Mouse (Mus musculus) neural tube, embryonic 10.5 days (tissue): ENCODE results near the gene Nf1.

Source experiments
- DNase-seq: peaks from one replicate; pipeline ENCODE4 v3.0.0-alpha.2; 2017; ENCODE audit warnings: low spot score; ENCODE audit errors: extremely low spot score

The Nf1 gene

DNA sequence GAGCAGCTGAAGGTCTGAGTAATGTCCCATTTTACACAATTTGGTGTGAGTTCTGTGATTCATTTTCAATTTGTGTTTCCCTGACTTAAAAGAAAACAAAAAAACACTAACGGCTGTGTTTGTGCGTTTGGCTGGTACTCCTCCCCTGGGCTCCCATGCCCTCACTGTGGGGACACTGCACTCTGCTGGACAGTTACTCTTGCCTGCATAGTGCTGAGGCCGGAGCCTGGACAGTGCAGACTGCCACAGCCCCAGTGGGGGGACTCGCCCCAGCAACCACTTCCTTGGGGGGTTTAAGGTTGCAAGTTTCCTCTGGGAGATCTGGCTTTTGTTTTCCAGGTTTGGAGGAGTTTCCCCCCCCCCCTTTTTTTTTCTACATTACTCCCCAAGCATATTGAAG lies 241.2 kb downstream of the Nf1 start:
- DNase-seq = no peak

DNA sequence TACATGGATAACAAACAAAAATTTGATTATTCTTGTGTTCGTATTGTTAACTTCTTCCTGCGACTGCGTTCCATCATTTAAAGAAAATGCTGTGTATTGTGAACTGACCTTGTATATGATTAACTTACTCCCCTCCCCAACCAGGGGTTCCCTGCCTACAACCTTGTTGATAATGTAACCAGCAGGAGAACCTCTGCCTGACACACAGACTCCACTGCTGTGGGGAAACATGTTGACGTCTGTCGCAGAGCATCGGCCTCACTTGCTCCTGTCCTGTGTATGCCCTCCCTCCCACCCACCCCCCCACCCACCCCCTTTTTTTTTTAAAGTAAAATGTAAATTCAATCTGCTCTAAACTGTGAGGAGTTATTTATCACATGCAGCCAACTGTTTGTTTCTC lies 241.8 kb downstream of the Nf1 start:
- no peak for DNase-seq

DNA sequence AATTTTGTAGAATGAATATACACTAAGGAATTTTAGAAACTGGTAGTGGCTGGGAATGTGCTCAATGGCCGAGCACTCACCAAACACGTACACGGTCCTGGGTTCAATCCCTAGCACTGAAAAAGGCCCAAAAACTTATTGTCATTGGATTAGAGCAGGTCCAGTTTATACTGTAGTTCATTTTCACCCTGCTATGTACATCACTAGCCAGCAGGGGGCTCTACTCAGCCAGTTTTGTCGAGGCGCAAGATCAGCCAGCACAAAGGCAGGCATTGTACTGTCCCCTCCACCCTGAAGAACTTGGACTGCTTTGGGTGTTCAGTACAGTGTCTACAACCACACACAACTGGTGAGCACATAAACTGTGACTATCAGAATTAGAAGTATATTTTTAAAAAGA lies 244.7 kb downstream of the Nf1 start:
- peak; percentile 75 for DNase-seq

DNA sequence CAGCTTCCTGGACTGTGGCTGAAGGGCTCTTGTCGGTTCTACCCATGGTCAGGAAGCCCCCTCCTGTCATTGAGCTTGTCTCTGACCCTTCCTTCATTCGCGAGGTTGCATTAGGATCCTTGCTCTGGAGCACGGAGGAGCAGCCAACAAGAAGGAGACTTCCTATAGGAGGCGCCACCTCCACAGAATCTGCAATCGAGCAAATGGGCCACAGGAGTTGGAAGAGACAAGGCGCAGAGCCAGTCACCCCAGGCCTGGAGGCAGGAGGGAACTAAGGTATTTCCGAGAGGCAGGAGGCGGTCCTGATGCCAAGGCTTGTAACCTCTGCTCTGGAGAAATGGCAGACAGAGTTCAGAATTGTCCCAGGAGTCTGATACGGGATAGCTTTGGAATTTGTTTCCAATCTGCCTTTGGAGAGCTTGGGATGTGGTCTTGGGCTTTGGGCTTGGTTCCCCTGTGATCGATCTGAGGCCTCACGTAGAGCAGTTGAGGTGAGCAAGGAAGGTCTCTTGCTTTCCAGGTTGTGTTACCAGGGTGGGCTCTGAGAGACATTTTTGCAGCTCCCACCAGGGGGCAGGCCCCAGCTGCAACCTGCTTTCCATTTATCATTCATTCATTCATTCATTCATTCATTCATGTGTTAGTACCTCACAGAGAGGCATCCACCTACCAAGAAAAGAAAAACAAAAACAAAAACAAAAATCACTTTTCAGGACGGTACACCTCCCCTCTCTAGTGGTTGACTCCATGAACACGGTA lies 250.0 kb downstream of the Nf1 start:
- no peak for DNase-seq

DNA sequence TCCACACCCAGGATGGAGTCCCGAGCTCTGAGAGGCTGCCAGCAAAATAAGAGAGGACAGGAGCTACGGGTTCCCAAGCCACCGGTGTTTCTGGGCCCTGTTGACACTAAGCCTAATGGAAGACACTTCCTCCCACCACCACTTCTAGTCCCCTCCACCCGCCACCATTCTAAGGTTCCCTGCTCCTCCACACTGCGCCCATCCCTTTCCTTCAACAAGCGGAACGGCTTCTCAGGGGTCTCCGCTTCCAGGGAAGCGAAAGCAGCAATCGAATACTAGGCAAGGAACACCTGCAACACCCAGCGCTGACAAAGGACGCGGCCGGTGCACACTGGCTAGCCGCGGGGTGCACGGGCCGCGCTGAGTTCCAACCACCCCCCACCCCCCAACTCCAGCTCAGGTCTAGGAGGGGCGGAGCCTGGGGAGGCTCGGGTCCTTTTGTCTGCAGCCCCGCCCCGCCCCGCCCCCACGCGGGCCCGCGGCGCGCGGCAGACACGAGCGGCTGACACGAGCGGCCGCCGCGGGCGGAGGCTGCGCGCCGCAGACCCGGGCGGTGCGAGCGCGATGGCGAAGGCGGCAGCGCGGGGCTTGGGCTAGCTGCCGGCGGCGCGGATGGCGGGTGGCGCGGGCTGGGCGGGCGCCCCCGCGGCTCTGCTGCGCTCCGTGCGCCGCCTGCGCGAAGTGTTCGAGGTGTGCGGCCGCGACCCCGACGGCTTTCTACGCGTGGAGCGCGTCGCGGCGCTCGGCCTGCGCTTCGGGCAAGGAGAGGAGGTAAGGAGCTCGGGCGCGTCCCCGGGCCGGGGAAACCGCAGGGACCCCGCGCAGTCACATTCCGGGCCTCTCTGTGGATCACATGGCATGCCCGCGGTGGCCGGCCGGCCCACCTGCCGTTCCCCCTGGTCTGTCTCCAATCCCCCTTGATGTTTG lies 251.4 kb downstream of the Nf1 start, which contains the start of gene Rab11fip4:
Rab11fip4 (plus strand) TSS at position 549 of the 927 bp plus-strand sequence.
- DNase-seq = peak; percentile 61

DNA sequence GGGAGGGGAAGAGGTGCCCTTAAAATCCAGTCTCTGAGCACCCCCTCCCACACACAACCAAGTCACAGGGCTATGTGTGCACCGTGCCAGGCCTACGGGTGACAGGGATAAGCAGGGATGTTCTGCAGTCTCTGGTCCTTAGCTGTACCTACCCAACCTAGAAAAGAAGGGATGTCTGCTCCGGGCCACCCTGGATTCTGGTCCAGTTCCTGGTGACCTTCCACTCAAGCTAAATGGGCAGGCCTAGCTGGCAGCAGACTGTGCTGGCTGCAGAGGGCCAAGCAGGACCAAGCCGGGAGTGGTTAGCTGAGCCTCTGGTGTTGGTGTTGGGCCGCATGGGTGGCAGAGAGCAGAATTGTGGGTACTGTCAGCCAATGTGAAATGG lies 252.1 kb downstream of the Nf1 start:
- peak; percentile 47 for DNase-seq

DNA sequence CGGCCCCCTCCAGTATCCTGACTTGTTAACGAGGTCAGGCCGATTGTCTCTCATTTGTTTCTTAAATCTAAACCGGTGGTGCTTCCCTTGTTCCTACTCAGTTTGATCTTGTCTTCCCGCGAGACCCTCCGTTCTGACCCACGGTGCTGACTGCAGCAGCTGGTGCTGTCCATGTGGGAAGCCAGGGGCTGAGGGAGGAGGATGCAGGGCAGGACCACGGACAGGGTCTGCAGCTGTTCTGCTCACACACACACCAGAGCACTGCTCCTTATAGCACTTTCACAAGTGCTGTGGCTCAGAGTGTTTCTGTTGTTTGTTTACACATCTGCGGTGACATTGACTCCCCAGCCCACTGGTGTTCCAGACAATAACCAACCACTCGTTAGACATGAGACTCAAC lies 254.0 kb downstream of the Nf1 start:
- peak; percentile 52 for DNase-seq

DNA sequence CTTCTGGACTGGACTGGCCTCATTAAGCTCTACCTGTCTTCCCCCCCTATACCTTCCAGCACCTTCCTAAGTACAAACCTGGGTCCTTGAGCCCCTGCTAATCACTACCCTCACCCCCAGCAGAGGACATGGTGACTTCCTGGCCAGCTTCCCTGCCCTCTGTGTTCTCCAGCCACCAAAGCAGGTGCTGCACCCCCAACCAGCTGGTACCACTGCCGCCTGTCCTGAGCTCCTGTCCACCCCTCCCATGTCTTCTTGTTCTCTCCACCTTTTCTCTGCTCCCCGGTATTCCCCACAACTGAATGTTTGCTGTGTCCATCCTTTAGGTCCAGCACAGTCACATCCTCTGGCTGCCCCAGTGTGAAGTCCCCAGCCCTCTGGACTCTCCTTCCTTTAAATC lies 271.0 kb downstream of the Nf1 start:
- DNase-seq = no peak

DNA sequence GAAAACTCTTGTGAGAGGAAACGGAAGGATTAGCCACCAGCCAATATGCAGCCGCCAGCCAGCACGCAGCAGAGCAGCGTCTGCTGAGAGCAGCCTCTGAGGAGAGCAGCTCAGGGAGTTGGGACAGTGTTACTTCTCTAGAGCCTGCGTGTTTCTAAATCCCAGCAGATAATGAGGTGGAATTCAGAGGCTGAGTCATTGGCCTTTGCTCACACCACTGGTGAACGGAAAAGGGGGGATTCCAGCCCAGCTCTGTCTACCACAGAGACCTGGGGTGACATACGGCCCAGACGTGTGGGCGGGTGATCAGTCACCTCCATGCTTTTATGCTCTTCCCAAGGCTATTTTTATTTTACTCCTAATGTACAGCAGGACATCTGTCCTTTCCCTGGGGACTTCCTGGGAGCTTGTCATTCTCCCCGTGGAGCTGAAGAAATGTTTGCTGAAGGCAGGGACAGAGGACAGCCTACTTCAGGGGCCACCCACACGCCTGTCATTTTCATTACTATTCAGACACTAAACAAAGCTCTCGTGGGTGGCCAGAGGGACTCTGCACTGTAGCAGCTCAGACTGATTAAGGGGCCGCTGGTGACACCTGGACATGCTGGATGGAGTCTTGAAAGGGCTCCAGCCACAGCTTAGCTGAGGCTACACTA lies 271.6 kb downstream of the Nf1 start:
- no peak for DNase-seq

DNA sequence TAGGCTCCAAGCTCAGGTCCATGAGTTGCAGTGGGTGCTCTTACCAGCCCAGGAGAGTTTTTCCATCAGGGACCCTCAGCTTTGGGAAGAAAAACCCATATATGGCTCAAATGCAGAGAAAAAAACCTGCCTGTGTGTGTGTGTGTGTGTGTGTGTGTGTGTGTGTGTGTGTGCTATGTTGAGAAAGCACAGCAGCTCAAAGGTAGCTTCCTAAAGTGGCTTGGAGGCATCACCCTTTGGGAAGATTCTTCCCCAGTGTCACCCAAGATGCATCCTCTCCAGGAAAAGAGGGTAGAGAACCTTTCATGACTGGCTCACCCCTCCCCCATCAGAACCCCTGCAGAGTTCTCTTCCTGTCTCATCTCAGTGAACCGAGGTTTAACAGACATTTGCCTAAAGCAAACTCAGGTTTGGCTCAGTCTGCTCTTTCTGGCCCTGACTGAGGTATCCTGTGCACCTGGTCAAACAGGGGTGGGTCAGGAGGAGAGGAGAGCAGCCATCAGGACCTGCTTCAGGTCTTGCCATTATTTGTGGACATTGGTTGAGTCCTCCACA lies 272.6 kb downstream of the Nf1 start:
- no peak for DNase-seq

DNA sequence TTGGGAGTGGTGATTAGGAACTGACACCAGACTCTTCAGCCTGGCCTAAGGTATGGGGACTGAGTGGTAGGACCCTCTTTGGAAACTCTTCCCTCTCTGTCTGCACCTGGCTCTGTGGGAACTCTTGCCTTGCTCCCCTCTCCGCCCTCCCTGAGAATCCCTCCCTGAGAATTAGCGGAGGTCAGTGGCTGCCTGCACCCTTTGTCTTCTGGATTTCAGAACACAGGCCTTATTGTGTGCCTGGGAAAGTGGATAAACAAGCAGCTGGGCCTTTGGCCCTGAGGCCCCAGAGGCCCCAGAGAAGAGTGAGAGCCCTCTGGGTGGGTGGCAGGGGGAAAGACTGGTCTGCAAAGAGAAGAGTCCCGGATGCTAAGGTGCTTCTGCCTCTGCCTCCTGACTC lies 273.6 kb downstream of the Nf1 start:
- DNase-seq = no peak

DNA sequence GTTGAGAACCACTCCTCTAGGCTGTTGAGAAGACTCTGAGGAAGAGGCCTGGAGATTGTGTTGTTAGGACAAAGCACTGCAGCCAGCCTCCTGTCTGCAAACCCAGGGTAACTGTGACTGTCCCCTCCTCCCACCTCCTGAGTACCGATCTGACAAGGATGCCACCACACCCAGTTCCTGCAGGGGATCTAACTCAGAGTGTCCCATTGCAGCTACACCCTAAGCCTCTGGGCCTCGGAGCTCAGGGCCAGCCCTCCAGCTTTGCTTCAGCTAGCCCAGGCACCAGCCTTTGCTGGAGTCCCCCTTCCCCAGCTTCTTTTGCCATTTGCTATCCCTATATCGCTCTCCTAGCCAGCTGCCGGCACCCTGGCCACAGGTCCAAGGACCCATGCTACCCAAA lies 274.2 kb downstream of the Nf1 start:
- no peak for DNase-seq

DNA sequence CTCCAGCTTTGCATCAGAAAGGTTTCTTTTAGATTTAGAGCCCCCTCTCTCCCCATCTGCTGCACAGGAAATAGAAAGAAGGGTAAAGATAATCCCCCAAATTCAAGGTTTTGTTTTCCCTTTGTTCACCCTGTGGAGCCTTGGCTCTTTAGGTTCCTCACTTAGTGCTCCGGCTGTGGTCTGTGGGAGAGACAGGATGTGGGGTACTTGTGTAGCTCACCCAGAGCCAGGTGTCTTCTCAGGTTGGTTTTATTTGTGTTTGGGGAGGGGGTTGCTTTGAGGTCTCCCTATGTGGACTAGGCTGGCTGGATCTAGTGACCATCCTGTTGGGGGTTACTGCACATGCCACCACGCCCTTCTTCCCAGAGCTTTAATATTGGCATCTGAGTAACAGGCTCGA lies 275.4 kb downstream of the Nf1 start:
- no peak for DNase-seq

DNA sequence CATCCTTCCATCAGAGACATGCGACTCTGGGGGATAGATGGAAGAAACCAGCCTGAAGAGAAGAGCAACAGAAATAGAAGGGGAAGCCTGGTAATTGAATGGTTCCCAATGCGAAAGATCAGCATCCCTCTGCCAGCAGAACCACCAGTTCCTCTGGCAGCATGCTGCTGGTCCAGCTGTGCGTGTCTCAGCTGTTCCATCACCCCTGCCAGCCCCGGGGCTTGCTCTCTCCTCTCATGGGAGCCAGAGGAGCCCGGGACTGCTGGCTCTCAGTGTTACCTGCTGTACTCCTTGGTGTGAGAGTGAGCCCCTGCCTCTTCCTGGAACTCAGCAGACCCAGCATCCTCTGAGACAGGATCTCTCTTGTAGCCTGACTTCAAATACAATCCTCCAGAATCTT lies 276.4 kb downstream of the Nf1 start:
- DNase-seq = no peak

DNA sequence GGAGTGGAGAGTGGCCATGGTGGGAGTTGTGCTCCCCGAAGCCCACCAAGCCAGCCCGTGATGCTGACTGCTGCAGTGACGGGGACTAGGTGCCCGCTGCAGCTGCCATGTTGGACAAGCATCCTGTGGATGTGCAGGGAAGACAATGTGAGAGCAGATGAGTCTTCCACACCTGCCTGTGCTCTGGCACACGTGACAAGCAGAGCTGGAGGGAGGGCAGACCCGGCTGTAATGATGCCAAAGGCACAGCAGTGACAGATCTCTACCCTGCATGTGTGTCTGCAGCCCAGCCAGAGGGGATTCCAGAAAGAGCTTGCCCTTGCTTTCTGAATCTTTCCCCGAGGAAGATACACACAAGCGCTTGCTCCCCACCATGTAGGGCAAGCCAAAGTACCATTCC lies 278.5 kb downstream of the Nf1 start:
- no peak for DNase-seq

DNA sequence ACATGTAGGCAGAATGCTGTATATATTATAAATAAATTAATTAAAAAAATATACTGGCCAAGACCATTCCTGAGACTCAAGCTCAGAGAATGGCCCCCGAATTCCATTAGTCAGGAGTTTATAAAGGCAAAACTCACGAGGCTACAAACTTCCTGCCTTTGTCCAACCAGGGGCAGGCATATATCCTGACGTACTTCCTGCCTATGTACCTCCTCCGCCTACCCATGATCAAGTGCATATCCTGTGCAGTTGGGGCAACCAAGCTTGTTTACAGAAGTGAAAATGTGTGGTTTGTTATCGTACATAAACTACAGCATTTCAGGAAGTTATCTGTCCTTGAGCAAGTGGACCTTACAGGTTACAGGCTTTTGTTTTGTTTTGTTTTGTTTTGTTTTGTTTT lies 283.5 kb downstream of the Nf1 start:
- no peak for DNase-seq

DNA sequence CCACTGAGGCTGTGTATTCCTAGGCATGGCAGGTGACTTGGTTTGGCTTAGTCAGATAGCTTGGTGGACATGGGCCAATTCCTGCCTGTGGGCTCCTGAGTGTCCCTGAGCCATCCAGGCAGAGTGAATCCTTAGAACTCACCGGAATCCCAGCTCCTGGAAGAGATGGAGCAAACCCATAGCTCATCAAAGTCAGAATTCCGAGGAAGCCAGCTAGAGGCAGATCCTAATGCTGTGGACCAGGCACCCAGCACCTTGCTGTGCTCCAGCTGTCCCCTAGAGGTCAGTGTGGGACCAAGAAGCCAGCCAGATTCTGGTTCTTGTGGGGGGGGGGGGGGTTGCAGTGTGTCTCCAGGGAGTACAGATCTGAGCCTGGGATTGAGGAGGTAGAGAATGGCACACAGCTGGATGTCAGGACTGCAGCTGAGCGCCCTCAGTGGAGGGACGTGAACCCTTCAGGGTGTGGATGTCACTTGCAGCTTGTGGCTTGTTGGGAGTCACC lies 285.4 kb downstream of the Nf1 start:
- peak; percentile 67 for DNase-seq

DNA sequence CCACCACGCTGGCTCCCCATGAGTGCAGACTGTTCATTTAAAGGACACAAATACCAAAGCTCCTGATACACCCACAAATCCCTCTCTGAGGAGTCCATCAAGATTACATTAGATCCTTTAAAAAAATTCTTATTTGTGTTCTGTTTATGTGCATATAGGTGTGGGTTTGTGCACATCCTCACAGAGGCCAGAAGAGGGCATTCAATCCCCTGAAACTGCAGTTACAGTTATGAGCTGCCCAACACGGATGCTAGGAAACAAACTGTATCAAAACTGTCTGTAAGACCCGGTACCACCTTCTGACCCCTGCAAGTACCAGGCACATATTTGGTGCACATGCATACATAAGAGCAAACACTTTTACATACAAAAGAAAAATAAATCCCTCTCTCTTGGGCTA lies 289.2 kb downstream of the Nf1 start:
- no peak for DNase-seq

DNA sequence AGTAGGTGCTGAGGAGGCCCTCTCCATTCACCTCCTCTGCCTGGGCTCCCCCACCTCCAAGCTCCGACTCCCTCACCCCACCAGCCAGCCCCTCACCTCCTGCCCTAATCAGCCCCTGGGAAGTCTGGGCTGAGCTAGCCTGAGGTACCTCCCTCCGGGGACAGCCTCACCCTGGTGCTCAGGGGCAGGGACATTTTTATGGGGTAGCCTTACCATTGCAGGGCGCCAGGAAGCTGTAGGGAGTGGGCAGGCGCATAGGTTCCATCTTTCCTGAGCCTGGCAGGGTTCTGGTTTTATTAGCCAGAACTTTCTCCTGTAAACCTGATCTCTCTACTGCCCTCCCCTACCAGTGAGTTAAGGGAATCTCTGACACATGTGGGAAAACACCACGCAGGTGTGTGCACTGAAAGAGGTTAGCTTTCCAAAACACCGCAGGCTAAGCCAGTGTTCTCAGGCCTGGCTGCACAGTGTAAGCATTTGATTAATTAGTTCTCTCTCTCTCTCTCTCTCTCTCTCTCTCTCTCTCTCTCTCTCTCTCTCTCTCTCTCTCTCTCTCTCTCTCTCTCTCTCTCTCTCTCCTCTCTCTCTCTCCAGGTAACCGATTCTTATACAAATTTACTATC lies 290.4 kb downstream of the Nf1 start:
- DNase-seq = no peak

DNA sequence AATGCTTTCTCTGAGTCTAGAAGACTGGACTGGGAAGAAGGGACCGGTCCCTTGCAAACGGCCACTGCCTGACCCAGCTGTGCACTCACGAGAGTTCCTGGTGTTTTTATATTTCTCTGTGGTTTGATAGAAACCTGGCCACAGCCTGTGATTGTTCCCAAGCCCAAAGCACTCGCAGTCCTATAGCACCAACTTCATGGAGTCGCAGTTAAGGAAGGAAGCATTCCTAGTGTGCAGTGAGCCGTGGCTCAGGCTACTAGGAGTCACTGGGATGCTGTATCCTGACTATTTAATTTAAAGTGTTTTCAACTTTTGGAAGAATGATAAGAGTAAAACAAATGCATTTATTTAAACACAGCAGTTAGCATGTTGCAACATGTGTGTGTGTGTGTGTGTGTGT lies 291.0 kb downstream of the Nf1 start:
- DNase-seq = no peak
